Mouse (Mus musculus) small intestine, adult 2 months (tissue): Measurements from ENCODE around the gene Maml3.

Experiments used
- CTCF ChIP-seq: fragments of 200-500 bp; IDR thresholded peaks from 2 replicates; pipeline ENCODE4 v1.5.1; 2012; ENCODE audit warnings: low read depth, mild to moderate bottlenecking, control low read depth, inconsistent platforms, low read length, moderate library complexity, mixed read lengths; ENCODE audit not compliant: insufficient replicate concordance, insufficient read length; ENCODE audit errors: extremely low read depth
- POLR2A ChIP-seq: fragments of 200-500 bp; IDR thresholded peaks from 2 replicates; pipeline ENCODE4 v1.6.1; 2012; ENCODE audit warnings: low read depth, mild to moderate bottlenecking, control low read depth, inconsistent platforms, low read length, moderate library complexity

DNA sequence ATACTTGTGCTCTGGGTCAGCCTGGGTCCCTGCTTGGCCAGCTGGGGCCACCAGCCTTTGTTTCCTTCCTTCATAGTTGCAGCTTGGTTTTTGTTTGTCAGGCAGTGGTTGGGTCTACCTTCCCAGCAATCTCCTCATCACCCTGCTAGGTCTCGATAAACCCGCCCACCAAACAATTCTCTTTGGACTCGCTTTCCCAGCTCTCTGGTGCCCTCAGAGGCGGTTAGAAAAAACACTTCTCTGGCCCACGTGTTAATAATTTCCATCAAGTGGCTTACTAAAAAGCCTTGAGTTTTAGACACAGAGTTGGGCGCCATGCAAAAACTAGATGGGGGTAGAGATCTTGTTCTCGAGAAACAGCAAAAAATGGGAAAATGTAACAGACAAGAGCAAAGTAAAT is 253.3 kb downstream of the Maml3 start:
- no peak for TF ChIP-seq POLR2A
- no peak for TF ChIP-seq CTCF
